8 mouse cellular contexts compared by ENCODE assay signal in the genomic region with DNA sequence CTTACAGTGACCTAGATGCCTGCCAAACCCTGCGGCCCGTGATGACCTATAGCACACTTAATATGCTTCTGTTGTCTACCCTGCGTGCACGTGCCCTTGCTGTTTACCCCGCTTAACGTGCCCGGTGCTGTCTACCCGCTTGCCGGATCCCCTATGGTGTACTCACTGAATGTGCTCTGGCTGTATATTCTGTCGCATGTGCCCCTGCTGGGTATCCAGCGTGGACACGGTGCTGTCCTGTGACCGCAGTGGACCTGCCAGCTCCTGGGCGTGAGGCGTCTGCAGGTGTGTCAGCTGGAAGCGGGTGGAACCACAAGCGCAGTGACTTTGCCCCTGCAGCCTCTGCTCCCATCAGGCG. TPM values are rescaled to one million over a fixed set of nuclear protein-coding genes. Genes with fewer than 3 reads are reported as not detected.
DNase-seq lines count a peak whose midpoint lies in the region; ATAC-seq and TF ChIP-seq lines count a peak whose summit lies in the region.

Gene Sun3, minus strand, starts transcription at position 289 of the 358 bp plus-strand sequence.

- WGBS in spleen, adult 2 months, result 3% methylated on average over 18 of the region's 18 CpGs
- 1% methylated on average over 18 of the region's 18 CpGs for WGBS in hindbrain, embryonic 14.5 days

- H3K4me3 ChIP-seq in spleen, adult 2 months (ENCODE audit: extremely low read depth, insufficient read depth, insufficient read length), result peak within 1 kb of the TSS; percentile 33
- H3K4me3 ChIP-seq in hindbrain, embryonic 14.5 days (replicated peaks; ENCODE audit: low read length), result peak within 1 kb of the TSS; percentile 45

- peak within 1 kb of the TSS; percentile 98 for H3K4me2 ChIP-seq in hindbrain, embryonic 14.5 days (replicated peaks)

- no peak within 1 kb of the TSS for H3K27ac ChIP-seq in spleen, adult 2 months (ENCODE audit: insufficient read depth, low read length)
- no peak within 1 kb of the TSS for H3K27ac ChIP-seq in hindbrain, embryonic 14.5 days

- no peak for TF ChIP-seq POLR2A in spleen, adult 2 months (IDR thresholded peaks at IDR 0.05; ENCODE audit: low read depth, low read length)

- no peaks in the 10 kb centered on the region for H3K36me3 ChIP-seq in spleen, adult 2 months (ENCODE audit: control insufficient read depth, insufficient read depth, low read length)
- H3K36me3 ChIP-seq in hindbrain, embryonic 14.5 days (replicated peaks; ENCODE audit: control insufficient read depth, insufficient read depth), result no peaks in the 10 kb centered on the region

- no peaks in the 10 kb centered on the region for H3K27me3 ChIP-seq in spleen, adult 2 months (ENCODE audit: control insufficient read depth, insufficient read depth, low read length)
- H3K27me3 ChIP-seq in hindbrain, embryonic 14.5 days (ENCODE audit: control insufficient read depth, insufficient read depth, low read length), result peaks cover 17% of the 10 kb centered on the region

- no peak for DNase-seq in frontal cortex, postnatal 25 days (ENCODE audit: low spot score in 2 of 2)
- DNase-seq in spleen, adult 2 months (ENCODE audit: low read depth in 1 of 2, low spot score in 2 of 2), result no peak
- DNase-seq in spleen, postnatal 14 days (ENCODE audit: low spot score in 2 of 2), result no peak
- no peak for DNase-seq in hindbrain, embryonic 14.5 days (ENCODE audit: low spot score)
- DNase-seq in embryo, embryonic 9.5 days (ENCODE audit: extremely low spot score), result no peak
- DNase-seq in spleen, postnatal 10 days (ENCODE audit: low spot score in 2 of 2), result no peak

- H3K4me1 ChIP-seq in spleen, adult 2 months (ENCODE audit: control insufficient read depth, insufficient read depth, insufficient read length), result no peaks in the 10 kb centered on the region
- H3K4me1 ChIP-seq in hindbrain, embryonic 14.5 days (replicated peaks; ENCODE audit: control insufficient read depth, insufficient read depth, low read length), result no peaks in the 10 kb centered on the region

- peak; percentile 61 for ATAC-seq in frontal cortex, adult (ENCODE audit: low TSS enrichment)
- peak; percentile 77 for ATAC-seq in hindbrain, embryonic 14.5 days (ENCODE audit: low FRiP score)
- peak; percentile 42 for ATAC-seq in megakaryocyte, adult 5-6 weeks (ENCODE audit: poor library complexity, severe bottlenecking)

- peak within 1 kb of the TSS; percentile 36 for H3K9ac ChIP-seq in hindbrain, embryonic 14.5 days

- no peak for TF ChIP-seq CTCF in spleen, adult 2 months (IDR thresholded peaks at IDR 0.05; ENCODE audit: extremely low read depth, insufficient read depth, insufficient read length, insufficient replicate concordance)

- H3K9me3 ChIP-seq in hindbrain, embryonic 14.5 days (ENCODE audit: control insufficient read depth, low read length), result no peaks in the 10 kb centered on the region

RNA-seq across cellular contexts. Expression of gene Sun3, which starts in this region (rescaled TPM):
- polyA plus RNA-seq in spleen, adult 2 months (2012; rRNA removed), result not detected in 2 replicates
- 0.23 and 0.33 TPM in 2 replicates for polyA plus RNA-seq in hindbrain, embryonic 14.5 days (2014; fragmentation: Nextera tagmentation; extraction: Ambion mirVana)
- total RNA-seq in megakaryocyte, adult 5-6 weeks (2015), result not detected in 2 replicates
- not detected in 2 replicates for total RNA-seq in megakaryocyte, adult 5-6 weeks (2017)

Comparison
In these comparisons a context has a peak if more than half of its experiments do, and no peak if none do; other contexts are left out.
1. Peak in ATAC-seq, H3K4me3 ChIP-seq, H3K9ac ChIP-seq and H3K4me2 ChIP-seq in hindbrain, embryonic 14.5 days; RNA of the gene not detected or under 1 TPM.
2. Peak in ATAC-seq in megakaryocyte, adult 5-6 weeks; RNA of the gene not detected or under 1 TPM.